Mouse (Mus musculus) neural tube, embryonic 12.5 days (tissue): ENCODE measurements at regions not wholly inside any gene's neighbourhood (a gene's known extent, or its start where the extent isn't known, plus 50 kb on each side); places are given as distances from the start of the nearest gene placed in this dataset.

Experiments
- ATAC-seq: fragments of 200-750 bp; cut with Nextera tagmentation; 2 replicates; pipeline ENCODE4 v1.8.0; 2017; ENCODE audit warnings: low read depth, mild to moderate bottlenecking, moderate TSS enrichment, moderate library complexity; ENCODE audit not compliant: low FRiP score
- H3K27ac ChIP-seq: fragments of 300-500 bp; sonication (generic); 2 replicates; pipeline ENCODE4 v1.5.1; 2016
- H3K27me3 ChIP-seq: fragments of 300-500 bp; sonication (generic); replicated peaks from 2 replicates; pipeline ENCODE4 v1.6.1; 2016; ENCODE audit warnings: mild to moderate bottlenecking
- H3K36me3 ChIP-seq: fragments of 300-500 bp; sonication (generic); 2 replicates; pipeline ENCODE4 v1.6.1; 2016; ENCODE audit warnings: mild to moderate bottlenecking
- H3K4me1 ChIP-seq: fragments of 300-500 bp; sonication (generic); 2 replicates; pipeline ENCODE4 v1.6.1; 2016
- H3K4me2 ChIP-seq: fragments of 300-500 bp; sonication (generic); replicated peaks from 2 replicates; pipeline ENCODE4 v1.6.1; 2016; ENCODE audit warnings: mild to moderate bottlenecking
- H3K4me3 ChIP-seq: fragments of 300-500 bp; sonication (generic); 2 replicates; pipeline ENCODE4 v1.5.1; 2016
- H3K9ac ChIP-seq: fragments of 300-500 bp; sonication (generic); 2 replicates; pipeline ENCODE4 v1.6.1; 2016; ENCODE audit warnings: mild to moderate bottlenecking
- H3K9me3 ChIP-seq: fragments of 300-500 bp; sonication (generic); 2 replicates; pipeline ENCODE4 v1.6.1; 2016; ENCODE audit warnings: mild to moderate bottlenecking
- WGBS: fragments of 180-500 bp; shearing (Covaris S2); methylation state at CpG from one replicate; pipeline ENCODE4 v1.1.7; 2016; 5-methylcytosine and 5-hydroxymethylcytosine counted together

DNA sequence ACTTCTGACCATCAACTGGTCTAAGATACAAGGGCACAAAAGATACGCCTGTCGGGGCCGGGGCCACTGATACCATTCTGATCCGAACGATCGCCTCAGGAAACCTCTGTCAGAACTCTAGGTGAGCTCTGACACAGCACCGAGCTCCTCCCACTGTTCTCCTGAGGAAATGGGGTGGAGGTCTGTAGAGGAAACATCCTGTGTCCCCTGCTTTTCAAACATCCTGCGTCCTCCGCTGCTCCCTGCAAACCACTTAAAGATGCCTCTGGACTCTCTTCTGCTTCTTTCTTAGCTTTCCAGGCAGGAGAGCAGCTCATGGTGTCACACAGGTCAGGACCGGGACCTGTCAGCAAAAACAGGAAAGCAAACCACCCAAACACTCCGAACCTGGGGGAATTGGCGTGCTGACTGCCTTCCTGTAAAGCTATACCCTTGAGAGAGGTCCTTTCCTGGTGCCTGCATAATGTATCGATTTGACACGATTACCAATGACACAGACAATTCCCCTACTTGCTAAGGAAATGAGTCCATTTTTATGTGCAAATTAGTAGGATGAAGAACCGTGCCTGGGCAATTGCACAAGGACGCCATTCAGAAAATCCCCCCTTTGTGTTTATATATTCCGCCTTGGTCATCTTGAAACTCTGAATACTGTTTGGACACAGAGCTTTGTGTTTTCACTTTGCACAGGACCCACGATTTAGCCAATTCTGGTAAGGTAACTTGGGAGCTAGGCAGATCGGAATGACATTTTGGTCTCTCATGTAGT lies 58.4 kb upstream of the Kcnj15 start:
- WGBS: 74% methylated on average over 19 of the region's 19 CpGs
- Histone ChIP-seq H3K4me3 (no peak overlapping the region), H3K9ac (no peak overlapping the region), H3K27ac (no peak overlapping the region), H3K9me3 (no peaks in the 10 kb centered on the region), H3K27me3 (no peaks in the 10 kb centered on the region), H3K4me2 (no peak overlapping the region), H3K4me1 (no peaks in the 10 kb centered on the region), H3K36me3 (no peaks in the 10 kb centered on the region)
- no peak for ATAC-seq

DNA sequence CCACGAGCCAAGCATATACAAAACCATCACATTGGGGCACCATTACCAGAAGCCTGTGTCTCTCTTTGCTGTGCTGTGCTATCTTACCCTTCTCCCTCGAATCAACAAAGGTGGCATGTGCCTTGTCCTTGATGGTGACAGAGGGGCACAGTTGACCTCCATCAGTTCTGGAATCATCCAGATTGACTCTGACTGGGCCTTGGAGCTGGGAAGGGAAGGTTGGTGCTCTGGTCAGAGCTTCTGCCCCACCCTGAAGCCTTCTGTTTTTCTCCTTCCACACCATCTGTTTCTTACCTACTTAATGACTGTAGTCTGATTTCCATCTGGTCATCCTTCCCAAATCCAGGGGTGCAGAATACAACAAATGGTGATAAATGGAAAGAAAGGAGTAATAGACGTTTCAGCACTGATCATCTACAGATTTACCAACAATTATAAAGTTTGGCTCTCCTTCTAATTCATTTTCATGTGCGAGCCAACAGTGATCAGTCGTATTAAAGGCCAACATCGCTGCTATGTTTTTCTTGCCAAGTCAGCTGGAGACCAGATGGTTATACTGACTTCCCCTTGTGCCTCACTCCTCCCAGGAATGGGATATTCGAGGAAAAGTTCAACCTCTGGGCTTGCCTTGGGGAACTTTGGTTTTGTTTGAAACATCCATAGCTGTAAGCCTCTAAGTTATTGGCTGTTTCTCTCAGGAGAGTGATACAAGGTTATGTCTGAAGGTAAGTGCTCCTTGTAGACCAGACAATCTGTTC lies 55.1 kb upstream of the Kcnj15 start:
- no peak overlapping the region for H3K27ac ChIP-seq
- 73% methylated on average over 7 of the region's 7 CpGs for WGBS
- no peak overlapping the region for H3K4me2 ChIP-seq
- no peak overlapping the region for H3K9ac ChIP-seq
- no peaks in the 10 kb centered on the region for H3K4me1 ChIP-seq
- ATAC-seq: no peak
- no peaks in the 10 kb centered on the region for H3K36me3 ChIP-seq
- H3K9me3 ChIP-seq: no peaks in the 10 kb centered on the region
- H3K27me3 ChIP-seq: no peaks in the 10 kb centered on the region
- no peak overlapping the region for H3K4me3 ChIP-seq

DNA sequence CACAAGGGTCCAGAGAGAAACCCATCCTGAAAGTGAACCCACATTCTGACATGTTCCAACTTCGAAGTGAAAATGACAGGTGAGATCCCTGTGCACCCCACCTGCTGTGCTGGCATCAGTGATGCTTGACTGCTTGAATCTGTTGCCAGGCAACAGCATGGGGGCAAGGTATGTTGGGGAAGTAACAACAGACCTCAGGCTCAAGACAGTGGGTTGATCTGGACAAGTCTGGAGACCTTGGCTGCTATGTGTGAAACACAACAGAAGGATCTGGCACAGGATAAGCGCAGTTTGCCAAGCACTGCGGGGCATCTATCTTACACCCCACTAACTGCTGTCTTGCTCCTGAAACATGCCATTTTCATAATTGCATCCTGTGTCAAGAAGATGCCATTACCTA lies 54.3 kb upstream of the Kcnj15 start:
- Histone ChIP-seq H3K36me3 (no peaks in the 10 kb centered on the region), H3K9ac (no peak overlapping the region), H3K9me3 (no peaks in the 10 kb centered on the region), H3K27me3 (no peaks in the 10 kb centered on the region), H3K4me2 (no peak overlapping the region), H3K27ac (no peak overlapping the region), H3K4me1 (no peaks in the 10 kb centered on the region), H3K4me3 (no peak overlapping the region)
- no peak for ATAC-seq
- WGBS: 94% methylated on average over 3 of the region's 3 CpGs

DNA sequence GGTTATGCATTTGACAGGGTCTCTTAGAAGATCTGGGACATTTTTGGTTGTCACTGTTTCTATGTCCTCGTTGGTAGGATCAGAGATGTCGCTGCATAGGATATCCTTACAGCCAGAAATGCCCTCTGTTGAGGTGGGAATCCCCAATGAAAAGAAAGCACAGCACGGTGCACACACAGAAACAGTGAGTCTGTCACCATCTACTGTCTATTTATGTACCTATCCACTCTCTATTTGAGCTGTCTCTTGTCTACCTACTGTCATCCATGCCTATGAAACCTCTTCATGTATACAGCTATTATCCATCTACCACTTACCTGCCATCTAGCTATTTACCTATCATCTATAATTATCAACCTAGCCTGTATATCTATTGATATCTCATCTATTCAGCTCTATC lies 53.6 kb upstream of the Kcnj15 start:
- 83% methylated on average over 3 of the region's 3 CpGs for WGBS
- no peaks in the 10 kb centered on the region for H3K4me1 ChIP-seq
- H3K27ac ChIP-seq: no peak overlapping the region
- no peaks in the 10 kb centered on the region for H3K9me3 ChIP-seq
- no peak overlapping the region for H3K4me3 ChIP-seq
- no peaks in the 10 kb centered on the region for H3K36me3 ChIP-seq
- H3K4me2 ChIP-seq: no peak overlapping the region
- no peaks in the 10 kb centered on the region for H3K27me3 ChIP-seq
- no peak for ATAC-seq
- H3K9ac ChIP-seq: no peak overlapping the region

DNA sequence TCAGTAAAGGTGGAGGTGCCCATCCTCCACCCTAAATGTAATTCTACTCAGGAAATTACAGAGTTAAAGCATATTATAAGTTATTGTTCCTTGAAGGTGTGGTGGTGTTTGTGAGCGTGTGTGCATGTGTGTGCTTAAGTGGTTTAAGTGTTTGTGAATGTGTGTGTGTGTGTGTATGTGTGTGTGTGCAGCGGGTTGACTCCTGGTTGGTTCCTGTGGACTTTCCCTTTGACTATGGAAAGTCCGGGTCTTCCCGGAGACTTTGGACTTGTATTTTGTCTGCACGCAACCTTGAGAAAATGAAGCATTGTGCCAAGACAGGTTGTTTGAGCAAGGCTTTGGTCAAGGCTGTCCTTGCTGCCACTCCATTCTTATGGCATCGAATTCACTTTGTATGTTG lies 52.9 kb upstream of the Kcnj15 start:
- H3K4me3 ChIP-seq: no peak overlapping the region
- H3K36me3 ChIP-seq: no peaks in the 10 kb centered on the region
- no peaks in the 10 kb centered on the region for H3K9me3 ChIP-seq
- 95% methylated on average over 6 of the region's 6 CpGs for WGBS
- no peaks in the 10 kb centered on the region for H3K27me3 ChIP-seq
- no peak overlapping the region for H3K27ac ChIP-seq
- no peaks in the 10 kb centered on the region for H3K4me1 ChIP-seq
- no peak overlapping the region for H3K4me2 ChIP-seq
- ATAC-seq: no peak
- H3K9ac ChIP-seq: no peak overlapping the region

DNA sequence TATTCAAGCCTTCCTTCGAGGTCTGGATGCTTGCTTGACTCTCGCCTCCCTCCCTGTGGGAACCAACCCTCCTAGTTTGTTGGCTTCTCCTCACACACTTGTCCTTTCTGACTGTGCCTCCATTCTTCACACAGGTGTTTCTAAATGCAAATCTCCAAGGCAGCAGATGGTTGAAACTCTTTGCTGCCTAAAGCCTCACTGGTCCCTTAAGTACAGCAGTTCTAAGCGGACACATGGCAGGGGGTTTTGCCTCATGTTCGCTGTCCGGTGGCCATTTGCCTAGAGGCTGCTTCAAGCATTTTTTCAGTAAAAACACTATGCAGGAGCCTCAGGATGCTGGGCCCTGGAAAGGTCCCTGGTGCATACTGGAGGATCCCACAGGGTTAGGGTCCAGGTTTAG lies 50.9 kb upstream of the Kcnj15 start:
- H3K4me2 ChIP-seq: no peak overlapping the region
- H3K27ac ChIP-seq: no peak overlapping the region
- H3K9ac ChIP-seq: no peak overlapping the region
- ATAC-seq: no peak
- H3K4me1 ChIP-seq: no peaks in the 10 kb centered on the region
- WGBS: 87% methylated on average over 5 of the region's 5 CpGs
- H3K27me3 ChIP-seq: no peaks in the 10 kb centered on the region
- no peak overlapping the region for H3K4me3 ChIP-seq
- no peaks in the 10 kb centered on the region for H3K9me3 ChIP-seq
- no peaks in the 10 kb centered on the region for H3K36me3 ChIP-seq

DNA sequence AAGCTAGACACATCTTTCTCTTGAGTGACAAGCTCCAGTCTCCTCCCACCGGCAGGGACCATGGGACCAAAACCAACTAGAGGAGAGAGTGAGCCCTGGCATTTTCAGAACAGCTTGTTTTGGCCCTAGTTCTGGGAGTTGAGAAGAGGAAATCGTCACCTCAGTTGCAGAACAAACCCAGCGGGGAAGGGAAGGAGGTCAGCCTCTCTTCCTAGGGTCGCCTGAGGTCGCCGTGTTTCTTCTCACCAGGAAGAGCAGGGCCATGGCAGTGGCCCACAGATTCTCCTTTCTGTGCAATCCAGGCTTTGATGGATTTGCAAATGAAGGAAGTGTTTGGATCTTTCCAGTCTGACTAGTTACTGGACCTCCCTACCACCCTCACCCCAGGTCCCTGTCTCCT lies 49.8 kb upstream of the Kcnj15 start:
- Histone ChIP-seq H3K4me3 (no peak overlapping the region), H3K9me3 (no peaks in the 10 kb centered on the region), H3K36me3 (no peaks in the 10 kb centered on the region), H3K4me1 (no peaks in the 10 kb centered on the region), H3K9ac (no peak overlapping the region), H3K27ac (no peak overlapping the region), H3K27me3 (no peaks in the 10 kb centered on the region), H3K4me2 (no peak overlapping the region)
- no peak for ATAC-seq
- WGBS: 78% methylated on average over 6 of the region's 6 CpGs
